Mouse (Mus musculus): ENCODE measurements around the gene Slc26a1.

The Slc26a1 gene

GRCm38 (mm10) chr5:108675251-108675816 lies at the start of gene Slc26a1:
Gene Slc26a1, minus strand, starts transcription at chr5:108675569.
- DNase-seq (ENCODE audit: low read depth, low spot score), result no peak

DNA sequence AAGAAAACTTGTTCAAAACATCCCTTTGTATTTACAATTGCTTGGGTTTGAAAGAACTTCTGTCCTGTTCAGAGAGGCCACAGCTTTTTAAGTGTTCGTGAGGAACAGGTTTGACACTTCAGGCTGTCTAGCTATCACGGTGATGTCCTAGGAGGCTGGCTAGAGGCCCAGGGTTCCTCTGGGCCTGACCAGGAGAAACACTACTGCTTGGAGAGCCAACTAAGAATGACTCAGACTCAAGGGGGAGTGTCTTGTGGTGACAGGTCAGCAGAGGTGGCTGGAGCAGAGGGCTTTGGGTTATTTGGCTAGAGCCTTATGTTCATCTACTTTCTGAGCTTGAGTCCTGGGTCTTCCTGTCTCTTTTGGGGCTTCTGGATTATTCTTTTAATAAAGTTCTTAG lies 48.6 kb upstream of the Slc26a1 start:
- no peak for DNase-seq (ENCODE audit: low read depth, low spot score)

GRCm38 (mm10) chr5:108719761-108720160 lies 44.4 kb upstream of the Slc26a1 start:
- DNase-seq (ENCODE audit: low read depth, low spot score), result no peak

GRCm38 (mm10) chr5:108718051-108718450 lies 42.7 kb upstream of the Slc26a1 start:
- DNase-seq (ENCODE audit: low read depth, low spot score), result no peak

DNA sequence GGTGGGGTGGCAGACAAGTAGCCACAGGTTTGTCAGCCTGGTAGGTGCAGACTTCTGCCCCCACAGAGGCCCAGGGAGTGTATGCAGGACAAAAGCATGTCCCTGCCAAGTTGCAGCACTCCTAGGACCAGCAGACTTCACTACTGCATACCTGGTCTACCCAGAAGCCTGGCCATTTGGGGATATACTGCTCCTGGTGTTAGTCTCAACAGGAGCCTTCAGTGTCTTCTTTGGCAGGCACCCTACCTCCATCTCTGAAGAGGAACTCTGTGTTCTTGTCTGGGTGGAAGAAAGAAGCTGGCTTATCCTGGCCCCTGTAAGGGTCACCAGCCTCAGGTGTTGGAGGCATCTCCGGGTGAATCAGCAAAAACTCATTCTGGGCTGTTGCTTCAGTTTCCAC lies 40.6 kb upstream of the Slc26a1 start:
- DNase-seq (ENCODE audit: low read depth, low spot score), result no peak

GRCm38 (mm10) chr5:108714149-108714548 lies 38.8 kb upstream of the Slc26a1 start:
- DNase-seq (ENCODE audit: low read depth, low spot score), result no peak

DNA sequence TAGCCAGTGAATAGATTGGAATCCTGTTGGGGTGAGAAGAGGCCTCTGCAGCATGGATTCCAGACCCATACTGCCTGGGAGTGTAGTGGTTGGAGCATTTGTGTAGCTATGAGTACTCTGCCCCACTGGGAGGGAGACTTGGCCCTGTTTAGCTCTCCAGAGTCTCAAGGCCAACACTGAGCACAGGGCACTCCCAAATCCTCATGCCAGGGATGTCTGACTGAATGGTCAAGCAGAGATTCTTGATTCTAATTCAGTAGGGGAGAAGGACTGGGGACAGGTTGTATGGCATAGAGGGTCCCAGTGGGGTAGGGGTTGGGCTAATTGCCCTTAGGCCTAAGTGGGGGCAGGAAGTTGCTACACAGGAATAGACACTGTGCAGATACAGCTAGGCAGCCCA lies 38.3 kb upstream of the Slc26a1 start:
- DNase-seq (ENCODE audit: low read depth, low spot score), result no peak

GRCm38 (mm10) chr5:108713096-108713495 lies 37.7 kb upstream of the Slc26a1 start:
- no peak for DNase-seq (ENCODE audit: low read depth, low spot score)

DNA sequence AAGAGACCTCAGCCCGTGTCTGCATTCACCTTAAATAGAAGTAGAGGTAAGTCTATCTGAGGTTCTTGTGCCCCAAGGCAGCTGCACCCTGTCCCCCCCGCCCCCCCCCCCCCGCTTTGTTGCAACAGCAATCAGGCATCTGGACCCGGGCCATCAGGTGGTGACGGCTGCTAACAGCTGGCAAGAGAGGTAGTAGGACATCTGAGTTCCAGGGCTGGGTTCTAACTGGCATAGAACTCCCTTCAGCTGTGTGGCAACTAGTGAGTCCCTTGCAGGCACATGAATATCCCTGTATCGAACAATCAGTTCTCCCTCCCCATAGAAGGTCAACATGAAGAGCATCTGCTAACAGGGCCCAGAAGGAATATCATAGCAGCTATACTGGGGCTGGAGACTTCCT lies 36.6 kb upstream of the Slc26a1 start:
- no peak for DNase-seq (ENCODE audit: low read depth, low spot score)

DNA sequence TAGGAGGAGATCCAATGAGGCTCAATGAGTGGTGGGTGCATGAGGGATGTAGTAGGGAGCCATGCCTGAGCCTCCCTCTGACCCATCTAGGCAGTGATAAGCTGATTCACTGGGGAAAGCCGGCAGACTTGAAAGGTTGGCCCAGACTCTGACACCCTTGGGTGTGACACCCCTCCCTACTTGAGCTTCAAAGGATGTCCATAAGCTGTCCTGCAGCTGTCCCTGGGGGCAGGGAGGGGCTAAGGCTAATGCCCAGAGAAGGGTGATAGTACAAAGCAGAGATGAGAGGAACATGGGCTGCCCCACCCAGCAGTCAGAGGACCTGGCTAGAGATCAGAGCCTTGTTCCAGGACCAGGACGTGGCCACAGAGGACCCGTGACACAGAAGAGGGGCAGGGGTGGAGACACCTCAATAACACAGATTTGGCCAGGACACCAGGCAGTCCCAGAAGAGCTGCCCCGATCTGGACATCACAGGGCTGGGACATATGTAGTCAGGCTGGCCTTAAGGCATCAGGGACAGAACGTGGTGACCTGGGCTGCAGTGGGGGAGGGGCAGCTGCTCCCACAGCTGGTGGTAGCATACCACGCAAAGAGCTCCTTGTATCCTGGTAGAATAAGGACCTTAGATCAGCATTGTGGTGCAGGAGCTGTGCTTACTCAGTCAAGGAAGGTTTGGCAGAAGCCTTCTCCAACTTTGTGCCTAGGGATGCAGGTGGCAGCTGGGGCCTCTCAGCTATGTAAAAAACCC lies 33.8 kb upstream of the Slc26a1 start:
- no peak for DNase-seq (ENCODE audit: low read depth, low spot score)

DNA sequence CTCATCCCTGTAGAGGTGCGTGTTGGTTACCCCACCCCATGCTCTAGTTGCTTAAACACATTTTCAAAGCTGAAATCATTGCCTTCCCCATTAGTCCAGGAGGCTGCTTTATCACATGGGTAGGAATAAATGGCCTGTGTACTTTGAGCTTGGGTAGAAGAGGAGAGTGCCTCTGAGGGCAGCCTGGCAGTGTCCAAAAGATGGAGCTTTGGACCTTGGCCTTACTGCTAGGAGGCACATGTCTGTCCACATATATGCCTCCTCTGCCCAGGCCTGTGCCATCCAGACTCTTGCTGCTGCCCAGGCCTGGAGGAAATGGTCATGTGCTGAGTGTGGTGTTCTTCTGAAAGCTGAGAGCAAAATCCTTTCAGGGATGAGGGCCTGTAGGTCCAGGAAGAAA lies 33.0 kb upstream of the Slc26a1 start:
- no peak for DNase-seq (ENCODE audit: low read depth, low spot score)

GRCm38 (mm10) chr5:108707758-108708157 lies 32.4 kb upstream of the Slc26a1 start:
- DNase-seq (ENCODE audit: low read depth, low spot score), result no peak

GRCm38 (mm10) chr5:108703754-108704626 lies 28.6 kb upstream of the Slc26a1 start:
- no peak for DNase-seq (ENCODE audit: low read depth, low spot score)

- DNase-seq (ENCODE audit: low read depth, low spot score), result no peak
Measured at GRCm38 (mm10) chr5:108701341-108702021, 26.1 kb upstream of the Slc26a1 start.

GRCm38 (mm10) chr5:108700346-108700745 lies 25.0 kb upstream of the Slc26a1 start:
- DNase-seq (ENCODE audit: low read depth, low spot score), result no peak

DNA sequence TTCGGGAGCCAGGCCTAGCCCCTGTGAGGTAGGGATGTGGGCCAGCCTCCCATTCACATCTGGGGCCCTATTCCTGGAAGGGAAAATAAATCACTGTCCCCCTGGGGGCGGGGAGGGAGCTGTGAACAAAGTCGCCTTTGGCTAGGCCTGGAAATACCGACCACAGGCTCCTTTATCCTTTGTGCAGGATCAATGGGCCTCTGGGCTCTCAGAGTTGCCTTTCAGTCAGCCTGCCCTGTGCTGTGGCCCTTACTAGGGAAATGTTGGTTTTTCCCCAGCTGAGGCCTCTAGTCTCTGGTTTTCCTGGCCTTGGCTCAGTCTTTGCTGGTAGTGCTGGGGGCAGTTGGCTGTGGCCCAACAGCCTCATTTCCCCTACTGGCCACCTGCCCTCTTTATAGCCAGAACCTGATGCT lies 22.0 kb upstream of the Slc26a1 start:
- no peak for DNase-seq (ENCODE audit: low read depth, low spot score)

GRCm38 (mm10) chr5:108696542-108696941 lies 21.2 kb upstream of the Slc26a1 start:
- DNase-seq (ENCODE audit: low read depth, low spot score), result no peak

- no peak for DNase-seq (ENCODE audit: low read depth, low spot score)
Measured at GRCm38 (mm10) chr5:108695861-108696260, 20.5 kb upstream of the Slc26a1 start.

- DNase-seq (ENCODE audit: low read depth, low spot score), result no peak
Measured at GRCm38 (mm10) chr5:108694352-108695261, 19.2 kb upstream of the Slc26a1 start.

- peak; percentile 83 for DNase-seq (ENCODE audit: low read depth, low spot score)
Measured at GRCm38 (mm10) chr5:108693872-108694288, 18.5 kb upstream of the Slc26a1 start.

DNA sequence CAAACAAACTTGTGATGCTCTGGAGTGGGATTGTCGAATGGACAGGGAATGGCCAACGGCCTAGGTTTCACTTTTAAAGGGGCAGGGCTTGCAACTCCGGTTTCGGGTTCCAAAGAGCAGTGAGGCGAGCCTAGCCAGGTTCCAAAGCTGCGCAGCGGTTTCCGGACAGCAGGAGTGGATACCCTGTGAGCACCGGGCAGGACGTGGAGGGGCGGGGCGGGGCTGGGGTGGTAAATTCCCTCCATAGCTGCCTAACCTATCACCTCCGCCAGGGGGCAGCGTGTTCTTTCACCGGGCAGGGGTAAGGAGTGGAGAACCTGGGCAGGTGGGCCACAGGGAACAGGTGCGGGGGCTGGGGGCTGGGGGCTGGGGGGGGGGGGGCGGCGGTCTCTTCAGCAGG lies 16.9 kb upstream of the Slc26a1 start, which contains the start of gene Fgfrl1:
Gene Fgfrl1 (plus strand): TSS at position 112 of the 400 bp plus-strand sequence.
- DNase-seq (ENCODE audit: low read depth, low spot score), result no peak

Measured in WW6 (cell line).